Mouse (Mus musculus) E14TG2a.4 (cell line): ENCODE results near the gene Cldn10.

Source experiments
- CTCF ChIP-seq: conservative IDR thresholded peaks from 2 replicates; pipeline ENCODE4 v1.5.1; 2014; ENCODE audit warnings: low read length
- POU5F1 ChIP-seq: IDR thresholded peaks from 2 replicates; pipeline ENCODE4 v1.6.1; 2014; ENCODE audit warnings: low read length, borderline replicate concordance

DNA sequence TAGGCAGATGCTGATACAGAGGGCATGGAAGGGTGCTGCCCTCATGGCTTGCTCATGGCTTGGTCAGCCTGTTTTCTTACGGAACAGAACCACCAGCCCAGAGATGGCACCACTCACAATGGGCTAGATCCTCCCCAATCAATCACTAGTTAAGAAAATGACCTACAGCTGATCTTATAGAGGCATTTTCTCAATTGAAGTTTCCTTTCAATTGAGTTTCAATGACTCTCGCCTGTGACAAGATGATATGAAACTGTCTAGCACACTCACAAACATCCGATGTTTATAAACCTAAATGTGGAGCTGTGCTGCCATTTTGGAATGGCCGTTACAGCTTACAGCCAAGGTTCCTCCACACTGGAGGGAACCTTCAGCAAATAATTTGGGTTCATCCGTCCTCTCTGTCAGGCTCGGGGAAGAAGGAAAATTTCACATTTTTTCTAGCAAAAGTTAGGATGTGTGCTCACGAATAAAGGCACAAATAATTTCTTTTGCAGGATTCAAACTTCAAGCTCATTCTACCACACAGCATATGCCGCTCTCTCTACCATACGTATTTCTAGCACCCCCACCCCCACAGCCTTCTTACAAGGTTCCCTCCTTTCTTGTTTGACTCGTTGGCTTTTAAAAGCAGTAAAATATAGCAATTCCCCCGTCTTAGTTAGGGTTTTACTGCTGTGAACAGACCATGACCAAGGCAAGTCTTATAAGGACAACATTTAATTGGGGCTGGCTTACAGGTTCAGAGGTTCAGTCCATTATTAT, 41.8 kb downstream of the Cldn10 start:
- TF ChIP-seq CTCF: no peak
- no peak for TF ChIP-seq POU5F1
